8 mouse cellular contexts compared by ENCODE assay signal in genomic region chr11:97489589-97490324, GRCm38 (mm10). TPM values are rescaled to one million over a fixed set of nuclear protein-coding genes. Genes with fewer than 3 reads are reported as not detected.
DNase-seq lines count a peak whose midpoint lies in the region; ATAC-seq and TF ChIP-seq lines count a peak whose summit lies in the region.

No protein-coding gene starts in this region.

- peaks cover 8% of the 10 kb centered on the region for H3K36me3 ChIP-seq in forebrain, embryonic 12.5 days (replicated peaks)
- peaks cover 15% of the 10 kb centered on the region; the same call in 1 of the 2 replicates for H3K36me3 ChIP-seq in hindbrain, embryonic 16.5 days (ENCODE audit: control insufficient read depth, insufficient read depth, low read length)
- no peaks in the 10 kb centered on the region for H3K36me3 ChIP-seq in midbrain, embryonic 11.5 days (ENCODE audit: control insufficient read depth, insufficient read depth, low read length)
- H3K36me3 ChIP-seq in spleen, adult 2 months (ENCODE audit: control insufficient read depth, insufficient read depth, low read length), result no peaks in the 10 kb centered on the region

- TF ChIP-seq CTCF in spleen, adult 2 months (IDR thresholded peaks at IDR 0.05; ENCODE audit: extremely low read depth, insufficient read depth, insufficient read length, insufficient replicate concordance), result peak; percentile 94; the same call in 1 of the 2 replicates

- H3K4me2 ChIP-seq in forebrain, embryonic 12.5 days, result no peak overlapping the region
- no peak overlapping the region for H3K4me2 ChIP-seq in hindbrain, embryonic 16.5 days (ENCODE audit: low read length)
- no peak overlapping the region for H3K4me2 ChIP-seq in midbrain, embryonic 11.5 days

- no peaks in the 10 kb centered on the region for H3K9me3 ChIP-seq in forebrain, embryonic 12.5 days
- no peaks in the 10 kb centered on the region for H3K9me3 ChIP-seq in hindbrain, embryonic 16.5 days (ENCODE audit: control insufficient read depth, low read length)
- no peaks in the 10 kb centered on the region for H3K9me3 ChIP-seq in midbrain, embryonic 11.5 days (ENCODE audit: control insufficient read depth, low read length)

- no peak for ATAC-seq in CD4-positive, CD25-positive, alpha-beta regulatory T cell, adult 4 months
- ATAC-seq in forebrain, embryonic 12.5 days (ENCODE audit: low FRiP score), result peak; percentile 57; the same call in 1 of the 2 replicates
- ATAC-seq in hindbrain, embryonic 16.5 days, result peak; percentile 61
- ATAC-seq in midbrain, embryonic 11.5 days (ENCODE audit: low FRiP score), result peak; percentile 66; the same call in 1 of the 2 replicates

- H3K27ac ChIP-seq in forebrain, embryonic 12.5 days, result no peak overlapping the region
- H3K27ac ChIP-seq in hindbrain, embryonic 16.5 days (ENCODE audit: low read depth, low read length), result no peak overlapping the region
- no peak overlapping the region for H3K27ac ChIP-seq in midbrain, embryonic 11.5 days (ENCODE audit: low read depth, low read length)
- no peak overlapping the region for H3K27ac ChIP-seq in spleen, adult 2 months (ENCODE audit: insufficient read depth, low read length)

- TF ChIP-seq POLR2A in spleen, adult 2 months (IDR thresholded peaks at IDR 0.05; ENCODE audit: low read depth, low read length), result no peak

- intact Hi-C loops in left cerebral cortex, postnatal 36 days (cut with DNase I), result loop anchor here (2.0 kb wide), 1 partner anchor 133 kb away; no protein-coding TSS in a partner anchor

- 0 out of 2 replicates have a peak, but pooled peaks cover 4% of the 10 kb centered on the region for H3K4me1 ChIP-seq in forebrain, embryonic 12.5 days
- no peaks in the 10 kb centered on the region for H3K4me1 ChIP-seq in hindbrain, embryonic 16.5 days (ENCODE audit: control insufficient read depth, insufficient read depth, low read depth, low read length)
- H3K4me1 ChIP-seq in midbrain, embryonic 11.5 days (ENCODE audit: control insufficient read depth, insufficient read depth, low read length), result 0 out of 2 replicates have a peak, but pooled peaks cover 4% of the 10 kb centered on the region
- H3K4me1 ChIP-seq in spleen, adult 2 months (ENCODE audit: control insufficient read depth, insufficient read depth, insufficient read length), result no peaks in the 10 kb centered on the region

- no peak overlapping the region for H3K4me3 ChIP-seq in forebrain, embryonic 12.5 days (replicated peaks)
- H3K4me3 ChIP-seq in hindbrain, embryonic 16.5 days (ENCODE audit: low read length), result no peak overlapping the region
- no peak overlapping the region for H3K4me3 ChIP-seq in midbrain, embryonic 11.5 days (ENCODE audit: low read depth, low read length)
- H3K4me3 ChIP-seq in spleen, adult 2 months (ENCODE audit: extremely low read depth, insufficient read depth, insufficient read length), result no peak overlapping the region

- H3K9ac ChIP-seq in forebrain, embryonic 12.5 days, result no peak overlapping the region
- H3K9ac ChIP-seq in hindbrain, embryonic 16.5 days (ENCODE audit: low read depth, low read length), result no peak overlapping the region
- H3K9ac ChIP-seq in midbrain, embryonic 11.5 days (ENCODE audit: low read length), result no peak overlapping the region

- 18% methylated on average over 16 of the region's 16 CpGs for WGBS in forebrain, embryonic 12.5 days
- 27% methylated on average over 16 of the region's 16 CpGs for WGBS in hindbrain, embryonic 16.5 days
- WGBS in midbrain, embryonic 11.5 days, result 21% methylated on average over 16 of the region's 16 CpGs
- whole genome bisulfite sequencing in spleen, adult 2 months, result 55% methylated on average over 16 of the region's 16 CpGs

- peak; percentile 87 for DNase-seq in CD4-positive, CD25-positive, alpha-beta regulatory T cell, adult 2 months (ENCODE audit: low read depth, low spot score)
- DNase-seq in brain, adult 2 months (ENCODE audit: low read depth, low spot score), result peak; percentile 78
- DNase-seq in left cerebral cortex, postnatal 36 days (ENCODE audit: low spot score in 2 of 2), result peak; percentile 75 to 76
- peak; percentile 98 for DNase-seq in midbrain, embryonic 11.5 days (ENCODE audit: low spot score, missing footprints)
- peak; percentile 41 to 72 for DNase-seq in spleen, adult 2 months (ENCODE audit: low read depth in 1 of 2, low spot score in 2 of 2)

- H3K27me3 ChIP-seq in forebrain, embryonic 12.5 days, result peaks cover 11% of the 10 kb centered on the region; the same call in 1 of the 2 replicates
- H3K27me3 ChIP-seq in hindbrain, embryonic 16.5 days (replicated peaks; ENCODE audit: control insufficient read depth, insufficient read depth, low read length), result no peaks in the 10 kb centered on the region
- no peaks in the 10 kb centered on the region for H3K27me3 ChIP-seq in midbrain, embryonic 11.5 days (ENCODE audit: control insufficient read depth, insufficient read depth, low read length)
- no peaks in the 10 kb centered on the region for H3K27me3 ChIP-seq in spleen, adult 2 months (ENCODE audit: control insufficient read depth, insufficient read depth, low read length)

RNA-seq across cellular contexts. Expression of gene 4933428G20Rik, which starts 10.4 kb away (rescaled TPM):
- polyA plus RNA-seq in CD4-positive, CD25-positive, alpha-beta regulatory T cell, adult 4 months (2017; shearing (Covaris generic)), result not detected
- polyA plus RNA-seq in forebrain, embryonic 12.5 days (2016; fragmentation: Nextera tagmentation; extraction: Ambion mirVana), result 0.50 and 0.79 TPM in 2 replicates
- 0.85 and 0.87 TPM in 2 replicates for polyA plus RNA-seq in hindbrain, embryonic 16.5 days (2015; fragmentation: Nextera tagmentation; extraction: Ambion mirVana)
- total RNA-seq in left cerebral cortex, postnatal 36 days (2021), result under 1 TPM; 0.22 to 0.48 TPM
- polyA plus RNA-seq in midbrain, embryonic 11.5 days (2014; fragmentation: Nextera tagmentation; extraction: Ambion mirVana), result 0.11 TPM in 1 of 2 replicates, not detected in the other
- polyA plus RNA-seq in spleen, adult 2 months (2012; rRNA removed), result not detected in 2 replicates
